Mouse (Mus musculus) neural tube, embryonic 14.5 days (tissue): ENCODE data around the gene Pfpl. TPM values are rescaled to one million over a fixed set of nuclear protein-coding genes. Genes with fewer than 3 reads are reported as not detected.
A peak's percentile ranks its signal among the peaks of the same experiment; 100 is the strongest.

Source experiments
- ATAC-seq: fragments of 200-750 bp; cut with Nextera tagmentation; 2 replicates; pipeline ENCODE4 v1.8.0; 2017; ENCODE audit warnings: low read depth, mild to moderate bottlenecking, moderate TSS enrichment, moderate library complexity
- H3K27ac ChIP-seq: fragments of 300-500 bp; sonication (generic); 2 replicates; pipeline ENCODE4 v1.5.1; 2014; ENCODE audit warnings: low read depth, mild to moderate bottlenecking, control low read depth, low read length, moderate library complexity, mixed read lengths
- H3K27me3 ChIP-seq: fragments of 300-500 bp; sonication (generic); 2 replicates; pipeline ENCODE4 v1.6.1; 2014; ENCODE audit warnings: low read length; ENCODE audit not compliant: control insufficient read depth, insufficient read depth
- H3K36me3 ChIP-seq: fragments of 300-500 bp; sonication (generic); 2 replicates; pipeline ENCODE4 v1.6.1; 2014; ENCODE audit warnings: low read length, mixed read lengths; ENCODE audit not compliant: control insufficient read depth, insufficient read depth
- H3K4me1 ChIP-seq: fragments of 300-500 bp; sonication (generic); 2 replicates; pipeline ENCODE4 v1.6.1; 2014; ENCODE audit warnings: low read length; ENCODE audit not compliant: control insufficient read depth, insufficient read depth
- H3K4me2 ChIP-seq: fragments of 300-500 bp; sonication (generic); 2 replicates; pipeline ENCODE4 v1.6.1; 2014; ENCODE audit warnings: mild to moderate bottlenecking, low read depth, low read length, control low read depth
- H3K4me3 ChIP-seq: fragments of 300-500 bp; sonication (generic); 2 replicates; pipeline ENCODE4 v1.5.1; 2014; ENCODE audit warnings: low read depth, low read length, control low read depth, mixed read lengths
- H3K9ac ChIP-seq: fragments of 300-500 bp; sonication (generic); replicated peaks from 2 replicates; pipeline ENCODE4 v1.6.1; 2014; ENCODE audit warnings: low read depth, mild to moderate bottlenecking, control low read depth, low read length, mixed read lengths
- H3K9me3 ChIP-seq: fragments of 300-500 bp; sonication (generic); 2 replicates; pipeline ENCODE4 v1.6.1; 2016; ENCODE audit warnings: low read length; ENCODE audit not compliant: control insufficient read depth
- WGBS: fragments of 180-500 bp; shearing (Covaris S2); extraction: QIAGEN DNeasy Blood & Tissue Kit; methylation state at CpG from one replicate; pipeline ENCODE4 v1.1.7; 2014; 5-methylcytosine and 5-hydroxymethylcytosine counted together
- polyA plus RNA-seq: library from polyadenylated mRNA; unstranded; fragments of >200 nt; fragmentation: Nextera tagmentation; extraction: Ambion mirVana; gene quantifications from 2 replicates; pipeline ENCODE4 v1.2.1, GENCODE M21; 2014

The Pfpl gene
- polyA plus RNA-seq, 1 experiment from 2014 or later: not detected

GRCm38 (mm10) chr19:12462851-12463721 is 35.4 kb downstream of the Pfpl start:
- Histone ChIP-seq H3K27ac (no peak overlapping the region), H3K9ac (no peak overlapping the region), H3K27me3 (no peaks in the 10 kb centered on the region), H3K4me2 (no peak overlapping the region), H3K36me3 (no peaks in the 10 kb centered on the region), H3K4me1 (no peaks in the 10 kb centered on the region), H3K9me3 (no peaks in the 10 kb centered on the region), H3K4me3 (no peak overlapping the region)
- 84% methylated on average over 7 of the region's 7 CpGs for WGBS
- no peak for ATAC-seq

- Histone ChIP-seq H3K27me3 (no peaks in the 10 kb centered on the region), H3K27ac (no peak overlapping the region), H3K4me1 (no peaks in the 10 kb centered on the region), H3K9me3 (no peaks in the 10 kb centered on the region), H3K9ac (no peak overlapping the region), H3K4me2 (no peak overlapping the region), H3K36me3 (0 out of 2 replicates have a peak, but pooled peaks cover 6% of the 10 kb centered on the region), H3K4me3 (no peak overlapping the region)
- no peak for ATAC-seq
- 76% methylated on average over 1 of the region's 1 CpGs for WGBS
These were observed 36.0 kb downstream of the Pfpl start for GRCm38 (mm10) chr19:12463722-12464035.

DNA sequence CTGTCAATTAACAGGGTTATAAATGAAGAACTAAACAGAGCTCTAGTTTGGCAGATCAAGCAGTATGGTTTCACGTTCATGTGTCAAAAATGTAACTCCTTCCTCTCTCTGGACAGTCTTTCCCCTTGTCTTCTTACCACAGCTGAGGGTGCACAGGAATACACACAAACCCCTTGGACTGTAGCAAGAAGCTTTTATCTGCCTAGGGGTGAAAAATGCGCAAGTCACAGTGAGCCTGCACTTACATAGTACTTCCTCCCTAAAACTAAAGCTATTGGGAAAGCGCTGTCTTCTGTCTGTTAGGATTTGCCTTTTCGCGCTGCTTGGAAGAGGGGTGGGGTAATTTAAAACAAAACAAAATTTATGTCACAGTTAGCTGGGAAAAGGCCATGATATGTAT is 36.4 kb downstream of the Pfpl start:
- Histone ChIP-seq H3K27ac (no peak overlapping the region), H3K27me3 (no peaks in the 10 kb centered on the region), H3K36me3 (0 out of 2 replicates have a peak, but pooled peaks cover 8% of the 10 kb centered on the region), H3K4me1 (no peaks in the 10 kb centered on the region), H3K4me2 (no peak overlapping the region), H3K9me3 (no peaks in the 10 kb centered on the region), H3K9ac (no peak overlapping the region), H3K4me3 (no peak overlapping the region)
- no peak for ATAC-seq
- WGBS: 87% methylated on average over 5 of the region's 5 CpGs

- no peak overlapping the region for H3K9ac ChIP-seq
- no peaks in the 10 kb centered on the region for H3K9me3 ChIP-seq
- no peak for ATAC-seq
- no peak overlapping the region for H3K4me3 ChIP-seq
- 0 out of 2 replicates have a peak, but pooled peaks cover 8% of the 10 kb centered on the region for H3K36me3 ChIP-seq
- no peaks in the 10 kb centered on the region for H3K27me3 ChIP-seq
- H3K27ac ChIP-seq: no peak overlapping the region
- no peaks in the 10 kb centered on the region for H3K4me1 ChIP-seq
- WGBS: 80% methylated on average over 4 of the region's 4 CpGs
- no peak overlapping the region for H3K4me2 ChIP-seq
These were observed 37.0 kb downstream of the Pfpl start for GRCm38 (mm10) chr19:12464674-12465073.

DNA sequence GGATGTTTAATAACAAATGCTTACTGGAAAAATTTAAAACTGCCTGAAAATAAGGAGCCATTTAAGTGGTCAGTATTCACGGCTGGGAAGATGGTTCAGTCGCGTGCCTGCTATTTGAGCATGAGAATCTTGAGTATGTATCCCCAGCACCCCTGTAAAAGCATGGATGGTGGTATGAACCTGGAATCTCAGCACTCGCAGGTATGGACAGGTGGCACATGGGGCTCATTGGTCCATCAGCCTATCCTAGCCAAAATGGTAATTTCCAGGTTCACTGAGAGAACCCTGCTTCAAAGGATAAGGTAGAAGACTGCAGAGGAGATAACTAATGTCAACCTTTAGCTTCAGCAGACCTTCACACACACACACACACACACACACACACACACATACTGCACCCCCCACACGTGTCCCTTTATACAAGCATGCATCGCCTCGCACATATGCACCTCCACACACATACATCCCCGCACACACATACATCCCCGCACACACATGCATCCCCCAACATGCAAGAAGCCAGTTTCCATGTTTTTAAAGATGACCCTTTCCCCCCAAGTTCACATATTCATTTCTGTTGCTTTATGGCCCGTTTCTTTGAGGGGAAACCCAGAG is 37.9 kb downstream of the Pfpl start:
- H3K27ac ChIP-seq: no peak overlapping the region
- no peaks in the 10 kb centered on the region for H3K9me3 ChIP-seq
- no peak overlapping the region for H3K9ac ChIP-seq
- H3K4me1 ChIP-seq: no peaks in the 10 kb centered on the region
- H3K27me3 ChIP-seq: no peaks in the 10 kb centered on the region
- ATAC-seq: no peak
- H3K4me3 ChIP-seq: no peak overlapping the region
- H3K4me2 ChIP-seq: no peak overlapping the region
- H3K36me3 ChIP-seq: peaks cover 9% of the 10 kb centered on the region; the same call in 1 of the 2 replicates
- WGBS: 92% methylated on average over 10 of the region's 10 CpGs

DNA sequence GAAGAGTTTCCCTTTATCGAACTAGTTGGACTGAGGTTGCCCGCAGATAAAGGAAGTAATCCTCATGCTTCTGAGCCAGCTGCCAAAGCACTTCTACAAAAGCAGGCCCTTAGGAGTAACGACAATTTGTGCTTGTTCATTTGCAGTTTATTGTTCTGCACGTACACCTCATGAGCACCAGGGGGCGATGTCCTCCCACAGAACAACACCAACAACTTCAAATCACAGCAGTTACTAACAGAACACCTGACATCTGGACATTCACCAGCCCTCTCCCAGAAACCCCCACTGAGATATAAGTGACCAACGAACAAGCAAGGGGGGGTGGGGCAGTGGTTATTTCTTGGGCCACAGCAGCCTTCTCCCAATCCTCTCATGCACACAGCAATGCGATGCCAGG is 38.5 kb downstream of the Pfpl start:
- H3K9ac ChIP-seq: no peak overlapping the region
- no peak overlapping the region for H3K27ac ChIP-seq
- H3K4me1 ChIP-seq: no peaks in the 10 kb centered on the region
- H3K27me3 ChIP-seq: no peaks in the 10 kb centered on the region
- ATAC-seq: peak; percentile 60; the same call in 1 of the 2 replicates
- 33% methylated on average over 7 of the region's 7 CpGs for WGBS
- peaks cover 13% of the 10 kb centered on the region for H3K36me3 ChIP-seq
- no peak overlapping the region for H3K4me3 ChIP-seq
- no peaks in the 10 kb centered on the region for H3K9me3 ChIP-seq
- no peak overlapping the region for H3K4me2 ChIP-seq

- H3K36me3 ChIP-seq: peaks cover 14% of the 10 kb centered on the region
- WGBS: 81% methylated on average over 5 of the region's 5 CpGs
These were observed 39.7 kb downstream of the Pfpl start for GRCm38 (mm10) chr19:12467436-12467835.

GRCm38 (mm10) chr19:12471866-12472265 is 44.2 kb downstream of the Pfpl start:
- no peak overlapping the region for H3K27ac ChIP-seq
- WGBS: 70% methylated on average over 3 of the region's 3 CpGs
- H3K4me1 ChIP-seq: 0 out of 2 replicates have a peak, but pooled peaks cover 3% of the 10 kb centered on the region
- no peak overlapping the region for H3K4me3 ChIP-seq
- H3K9ac ChIP-seq: no peak overlapping the region
- H3K36me3 ChIP-seq: peaks cover 24% of the 10 kb centered on the region
- no peak for ATAC-seq
- H3K27me3 ChIP-seq: no peaks in the 10 kb centered on the region
- H3K4me2 ChIP-seq: no peak overlapping the region
- no peaks in the 10 kb centered on the region for H3K9me3 ChIP-seq

More at GRCm38 (mm10) chr19:12467436-12467835, 39.7 kb downstream of the Pfpl start:
- no peak for ATAC-seq
- H3K27ac ChIP-seq: no peak overlapping the region
- H3K9me3 ChIP-seq: no peaks in the 10 kb centered on the region
- H3K4me3 ChIP-seq: no peak overlapping the region
- H3K4me1 ChIP-seq: no peaks in the 10 kb centered on the region
- H3K27me3 ChIP-seq: no peaks in the 10 kb centered on the region
- no peak overlapping the region for H3K9ac ChIP-seq
- no peak overlapping the region for H3K4me2 ChIP-seq

DNA sequence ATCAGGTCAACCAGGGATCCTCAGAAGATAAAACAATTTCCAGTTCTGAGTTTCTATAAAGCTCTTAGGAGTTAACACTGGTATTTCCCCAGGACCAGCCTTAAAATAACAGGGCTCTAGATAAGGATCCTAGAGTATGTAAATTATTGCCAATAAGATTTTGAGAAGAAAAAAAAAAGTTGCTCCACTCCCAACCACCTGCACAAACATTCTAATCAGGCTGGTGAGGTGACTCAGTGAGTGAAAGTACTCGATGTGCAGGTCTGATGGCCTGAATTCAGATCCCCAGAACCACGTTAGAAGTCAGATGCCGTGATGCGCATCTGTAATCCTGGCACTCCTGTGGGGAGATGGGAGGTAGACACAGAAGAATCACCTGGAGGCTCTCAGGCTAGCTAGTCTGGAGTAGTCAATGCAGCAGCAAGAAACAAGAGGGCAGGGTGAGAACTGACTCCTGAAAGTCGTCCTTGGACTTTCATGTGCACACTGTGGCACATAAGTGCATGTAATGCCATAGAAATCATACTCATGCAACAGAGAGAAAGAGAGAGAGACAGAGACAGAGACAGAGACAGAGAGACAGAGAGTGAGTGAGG is 44.8 kb downstream of the Pfpl start:
- Histone ChIP-seq H3K4me3 (no peak overlapping the region), H3K9me3 (no peaks in the 10 kb centered on the region), H3K4me2 (no peak overlapping the region), H3K9ac (no peak overlapping the region), H3K27me3 (no peaks in the 10 kb centered on the region), H3K27ac (no peak overlapping the region), H3K4me1 (0 out of 2 replicates have a peak, but pooled peaks cover 3% of the 10 kb centered on the region), H3K36me3 (peaks cover 24% of the 10 kb centered on the region)
- 89% methylated on average over 5 of the region's 5 CpGs for WGBS
- no peak for ATAC-seq
